Mouse (Mus musculus) adrenal gland, adult 18-20 months (tissue): ENCODE data around the gene Sh3pxd2b. TPM values are rescaled to one million over a fixed set of nuclear protein-coding genes. Genes with fewer than 3 reads are reported as not detected.

Experiments used
- total RNA-seq, 2 experiments: library from RNA; stranded (reverse); gene quantifications; 1 replicate in 1 of 2; 2 replicates in 1 of 2; pipeline ENCODE4 v1.2.3; 2021

Gene Sh3pxd2b
- total RNA-seq, 2 experiments from 2014 or later = 9.8 to 11.2 TPM

Other genes with a start within 250 kb of the Sh3pxd2b start
- under 1 TPM; 0.10 to 0.32 TPM for gene Il9r, start 147.5 kb upstream of the Sh3pxd2b start, total RNA-seq
- gene Snrnp25, start 142.4 kb upstream of the Sh3pxd2b start, total RNA-seq = 10 to 100 TPM; 13.1 to 18.5 TPM
- gene Rhbdf1, start 125.5 kb upstream of the Sh3pxd2b start, total RNA-seq = 10 to 100 TPM; 22.8 to 28.8 TPM
- 10 to 100 TPM; 17.1 to 20.3 TPM for gene Mpg, start 121.3 kb upstream of the Sh3pxd2b start, total RNA-seq
- 10 to 100 TPM; 52.8 to 64.2 TPM for gene Nprl3, start 80.1 kb upstream of the Sh3pxd2b start, total RNA-seq
- gene Hba-x, start 71.4 kb upstream of the Sh3pxd2b start, total RNA-seq = not detected
- gene Hba-a1, start 64.3 kb upstream of the Sh3pxd2b start, total RNA-seq = 1,000 to 10,000 TPM; 1,892 to 5,977 TPM
- not detected for gene Hbq1b, start 60.9 kb upstream of the Sh3pxd2b start, total RNA-seq
- gene Hba-a2, start 51.3 kb upstream of the Sh3pxd2b start, total RNA-seq = 1,000 to 10,000 TPM; 1,371 to 4,495 TPM
- not detected for gene Hbq1a, start 47.8 kb upstream of the Sh3pxd2b start, total RNA-seq
- gene Ubtd2, start 107.5 kb downstream of the Sh3pxd2b start, total RNA-seq = 10 to 100 TPM; 13.4 TPM
- 1 to 10 TPM; 1.0 to 1.6 TPM for gene Efcab9, start 184.3 kb downstream of the Sh3pxd2b start, total RNA-seq
- gene Stk10, start 185.5 kb downstream of the Sh3pxd2b start, total RNA-seq = 10 to 100 TPM in 1 of 2 experiments, 1 to 10 TPM in 1; 9.8 to 13.3 TPM